Mouse (Mus musculus): ENCODE results near the gene Scap. TPM values are rescaled to one million over a fixed set of nuclear protein-coding genes. Genes with fewer than 3 reads are reported as not detected.
"Not testable (repeated sequence)": the region's sequence is repeated elsewhere in the genome, so short reads cannot be mapped to it uniquely, and the experiment has no call there.

The Scap gene
- total RNA-seq, 2 experiments from 2014 or later, result 89.2 to 104 TPM

DNA sequence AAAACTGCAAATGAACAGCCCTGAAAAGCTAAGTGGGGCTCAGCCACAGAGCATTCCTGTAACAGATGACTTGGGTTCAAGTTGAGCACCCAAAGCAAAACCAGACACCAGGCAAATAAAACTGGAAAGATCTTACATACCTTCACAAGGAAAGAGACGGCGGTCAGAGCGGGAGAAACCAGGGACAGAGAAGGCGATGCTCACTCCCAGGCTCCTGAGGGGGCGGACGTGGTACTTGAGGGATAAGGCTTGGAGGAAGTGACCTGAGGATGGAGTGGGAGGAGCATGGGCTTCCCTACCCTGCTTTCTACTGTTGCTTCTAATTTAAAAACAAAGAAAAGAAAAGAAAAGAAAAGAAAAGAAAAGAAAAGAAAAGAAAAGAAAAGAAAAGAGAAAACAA is 2.7 kb upstream of the Scap start:
- DNase-seq (ENCODE audit: low spot score in 2 of 2), result no peak

DNA sequence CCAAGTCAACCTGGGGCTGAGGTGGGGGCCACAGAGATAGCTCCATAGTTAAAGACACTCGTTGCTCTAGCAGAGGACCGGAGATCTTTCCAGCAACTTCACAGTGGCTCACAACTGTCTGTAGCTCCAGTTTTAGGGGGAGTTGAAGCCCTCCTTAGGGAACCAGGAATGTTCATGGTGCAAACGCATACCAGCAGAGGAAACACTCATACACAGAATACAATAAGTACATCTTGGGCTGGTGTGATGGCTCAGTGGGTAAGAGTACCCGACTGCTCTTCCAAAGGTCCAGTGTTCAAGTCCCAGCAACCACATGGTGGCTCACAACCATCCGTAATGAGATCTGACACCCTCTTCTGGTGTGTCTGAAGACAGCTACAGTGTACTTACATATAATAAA is 2.2 kb upstream of the Scap start:
- not testable (repeated sequence) for DNase-seq (ENCODE audit: low spot score in 2 of 2)

DNA sequence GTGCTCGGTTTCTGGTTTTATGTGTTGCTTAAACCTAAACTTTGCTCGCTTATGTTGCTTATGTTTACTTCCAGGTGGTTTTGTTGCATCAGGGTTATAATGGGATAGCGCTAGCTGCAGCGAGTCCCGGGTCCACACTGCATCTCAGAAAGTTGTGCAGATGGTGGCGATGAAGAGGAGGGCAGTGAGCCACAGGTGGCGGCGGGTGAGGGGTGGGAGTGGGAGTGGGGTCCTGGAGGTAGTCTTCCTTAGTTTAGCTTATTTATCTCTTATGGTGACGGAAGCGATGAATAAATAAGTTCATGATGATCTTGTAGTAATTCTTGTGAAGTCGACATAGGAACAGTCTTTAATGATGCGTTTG is 790 bp downstream of the Scap start:
- no peak for DNase-seq (ENCODE audit: low spot score in 2 of 2)

DNA sequence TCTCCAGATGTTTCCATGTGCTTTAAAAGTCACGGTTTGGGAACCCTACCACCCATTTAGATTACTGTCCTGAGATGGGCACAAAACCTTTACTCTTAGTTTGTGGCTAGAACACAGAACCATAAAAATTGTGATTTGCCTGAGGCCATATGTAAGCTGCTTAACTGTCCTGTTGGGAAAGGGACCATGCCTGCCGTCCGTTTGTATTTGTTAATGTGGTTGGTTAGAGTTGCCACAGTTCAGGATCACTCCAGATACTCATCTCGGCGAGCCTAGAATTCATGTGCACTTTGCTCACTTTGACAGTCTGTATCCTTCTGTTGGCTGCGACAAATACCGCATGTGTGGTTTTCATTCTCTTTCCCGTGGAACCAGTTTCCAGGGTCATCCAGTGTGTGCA is 1.8 kb downstream of the Scap start:
- no peak for DNase-seq (ENCODE audit: low spot score in 2 of 2)

DNA sequence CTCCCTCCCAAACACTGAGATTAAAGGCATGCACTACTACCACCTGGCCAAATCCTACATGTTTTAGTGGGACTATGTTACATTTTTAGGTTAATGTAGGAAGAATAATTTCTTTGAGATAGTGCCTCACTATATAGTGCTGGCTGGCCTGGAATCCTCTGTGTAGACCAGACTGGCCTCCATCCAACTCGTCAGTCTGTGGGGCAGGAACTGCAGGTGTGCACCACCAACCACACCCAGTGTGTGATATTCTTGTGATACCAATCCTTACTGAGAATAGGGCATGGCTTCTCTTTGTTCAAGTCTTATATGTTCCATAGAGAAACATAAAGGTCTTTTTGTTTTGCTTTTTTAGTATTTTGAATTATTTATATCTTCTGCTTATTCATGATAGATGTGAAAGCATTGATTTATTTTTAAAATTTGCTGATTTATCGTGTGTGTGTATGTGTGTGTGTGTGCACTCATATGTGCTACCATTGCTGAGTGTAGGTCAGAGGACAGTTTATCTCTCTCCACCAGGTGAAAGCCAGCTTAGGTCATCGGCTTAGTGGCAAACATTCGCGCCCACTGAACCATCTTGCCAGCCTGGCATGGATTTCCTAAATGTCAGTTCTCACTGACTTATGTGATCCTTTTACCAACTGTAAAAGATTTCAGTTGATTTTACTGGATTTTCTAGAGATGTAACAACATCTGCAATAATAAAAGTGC is 7.1 kb downstream of the Scap start:
- no peak for DNase-seq (ENCODE audit: low spot score in 2 of 2)

DNA sequence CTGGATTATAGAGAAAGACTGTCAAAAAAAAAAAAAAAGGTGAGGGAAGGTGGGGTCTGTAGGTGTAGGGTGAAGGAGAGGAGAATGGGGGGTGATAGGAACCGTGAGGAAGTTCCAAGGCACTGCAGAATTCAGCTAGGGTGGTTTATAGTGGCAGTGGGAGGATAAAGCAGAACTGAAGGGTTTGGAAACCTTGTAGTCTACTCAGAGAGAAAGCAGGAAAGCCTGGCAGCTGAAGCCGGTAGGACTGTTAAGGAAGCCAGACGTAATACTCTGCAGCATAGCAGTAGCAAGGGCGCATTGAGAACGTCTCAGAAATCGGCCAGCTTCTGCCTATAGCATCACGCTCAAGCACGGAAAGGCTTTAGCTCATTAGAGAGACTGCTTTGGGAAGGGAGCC is 8.9 kb downstream of the Scap start:
- no peak for DNase-seq (ENCODE audit: low spot score in 2 of 2)

DNA sequence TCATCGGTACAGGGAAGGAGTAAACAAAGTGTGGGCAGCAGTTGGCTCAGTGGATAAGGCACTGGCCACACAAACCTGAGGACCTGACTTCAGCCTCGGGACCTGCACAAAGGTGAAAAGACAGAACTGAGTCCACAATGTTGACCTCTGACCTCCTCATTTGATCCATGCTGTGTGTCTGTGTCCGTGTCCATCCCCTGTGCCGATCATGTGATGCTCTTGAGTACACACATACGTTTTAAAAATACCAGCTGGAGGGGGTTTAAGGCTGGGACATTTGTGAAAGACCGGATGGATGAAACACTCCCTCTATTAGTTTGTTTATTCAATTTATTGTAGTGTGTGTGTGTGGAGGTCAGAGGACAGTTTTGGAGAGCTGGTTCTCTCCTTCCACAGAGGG is 10.7 kb downstream of the Scap start:
- no peak for DNase-seq (ENCODE audit: low spot score in 2 of 2)

DNA sequence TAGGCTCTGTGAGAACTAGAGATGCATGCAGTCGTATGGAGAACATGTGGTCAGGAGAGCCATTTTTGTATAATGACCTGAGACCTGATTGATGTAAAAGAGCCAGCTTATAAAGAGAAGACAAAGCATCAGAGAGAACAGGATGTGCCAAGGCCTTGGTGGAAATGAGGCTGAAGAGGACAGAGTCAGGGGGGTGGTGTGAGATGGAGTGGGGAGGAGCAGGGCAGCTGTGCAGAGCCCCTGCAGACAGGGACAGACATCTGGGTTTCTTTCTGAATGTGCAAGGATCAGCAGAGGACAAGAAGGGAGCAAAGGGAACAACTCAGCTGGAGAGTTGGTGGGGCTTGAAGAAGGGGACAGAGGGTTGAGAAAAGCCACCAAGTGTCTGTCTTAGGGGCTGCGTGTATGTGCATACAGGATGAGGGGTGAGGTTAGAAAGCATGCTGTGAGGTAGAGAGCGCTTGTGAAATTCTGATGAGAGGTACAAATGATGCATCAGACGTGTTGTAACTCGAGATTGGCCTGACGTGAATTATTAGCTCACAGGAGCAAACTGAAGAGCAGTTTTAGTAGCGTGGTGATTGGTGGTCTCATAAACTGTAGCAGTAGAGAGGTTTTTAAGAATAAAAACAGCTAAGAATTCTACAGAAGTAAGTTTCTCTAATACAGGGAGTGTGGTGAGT is 12.1 kb downstream of the Scap start:
- DNase-seq (ENCODE audit: low spot score in 2 of 2), result no peak

DNA sequence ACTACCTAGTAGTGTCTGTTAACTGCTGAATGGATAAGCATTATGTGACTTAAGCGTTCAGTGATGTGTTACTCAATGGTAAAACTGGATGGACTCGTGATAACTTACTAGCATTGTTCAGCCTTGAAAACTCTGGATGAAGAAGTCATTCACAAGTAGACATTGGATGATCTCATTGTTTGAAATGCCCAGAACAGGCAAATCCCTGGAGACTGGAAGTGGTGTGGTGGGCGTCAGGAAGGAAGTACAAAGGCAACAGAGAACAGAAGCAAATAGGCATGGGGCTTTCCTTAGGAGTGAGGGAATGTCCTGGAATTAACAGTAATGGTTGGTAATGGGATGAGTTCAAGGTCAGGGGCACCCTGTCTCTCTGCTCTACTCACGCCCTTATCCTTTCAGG is 15.8 kb downstream of the Scap start:
- DNase-seq (ENCODE audit: low spot score in 2 of 2), result no peak

DNA sequence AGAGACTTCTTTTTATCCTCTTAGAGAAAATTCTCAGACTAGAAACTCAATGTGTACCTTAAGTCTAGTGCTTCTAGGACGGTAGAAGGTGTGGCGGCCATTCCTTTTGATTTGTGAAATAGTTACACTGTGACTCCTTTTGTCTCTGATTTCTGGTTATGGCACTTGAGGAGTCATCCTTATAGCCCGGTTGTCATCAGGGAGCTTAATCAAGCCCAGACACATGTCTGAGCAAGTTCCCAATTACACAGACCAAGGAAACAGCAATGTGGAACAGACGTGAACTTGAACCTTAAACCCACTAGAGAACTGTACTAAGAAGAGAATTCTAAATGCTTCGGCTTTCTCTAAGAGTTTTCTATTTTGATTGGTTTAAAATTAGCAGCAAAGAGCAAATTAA is 17.1 kb downstream of the Scap start:
- no peak for DNase-seq (ENCODE audit: low spot score in 2 of 2)

DNA sequence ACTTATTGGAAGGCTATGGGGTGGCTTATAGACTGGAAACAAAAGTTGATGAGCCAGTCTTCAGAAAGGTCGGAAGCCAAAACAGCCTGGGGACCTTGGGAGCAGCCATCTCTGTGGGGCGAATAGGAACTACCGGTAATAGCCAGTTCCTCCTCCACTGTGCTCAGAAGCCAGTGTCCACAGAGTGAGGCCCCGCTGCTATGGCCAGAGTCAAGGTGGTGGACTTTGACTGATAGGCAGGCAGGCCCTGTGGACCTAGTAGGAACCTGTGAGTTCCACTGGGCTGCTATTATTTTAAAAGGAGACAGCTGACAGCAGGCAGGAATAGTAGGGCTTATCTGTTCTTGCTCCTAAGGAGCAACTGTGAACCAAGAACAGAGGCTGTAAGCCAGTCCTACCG is 17.5 kb downstream of the Scap start:
- DNase-seq (ENCODE audit: low spot score in 2 of 2), result no peak

DNA sequence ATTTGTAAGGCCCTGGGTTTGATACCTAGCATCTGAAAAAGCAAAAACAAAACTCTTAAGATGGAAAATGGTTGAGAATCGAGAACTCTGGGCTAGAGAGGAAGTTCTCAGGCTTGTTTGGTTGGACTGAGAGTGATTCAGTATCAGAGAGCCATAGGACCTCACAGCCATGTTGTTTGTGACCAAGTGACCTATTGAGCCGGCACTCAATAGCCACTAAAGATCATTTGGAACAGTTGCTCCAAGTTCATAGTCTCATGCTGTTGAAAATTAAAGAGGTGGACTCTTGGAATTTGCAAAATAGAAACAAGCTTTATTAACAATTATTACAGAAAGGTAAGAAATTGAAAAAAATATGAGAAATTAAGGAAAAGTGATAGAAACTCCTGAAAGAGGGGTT is 18.3 kb downstream of the Scap start:
- DNase-seq (ENCODE audit: low spot score in 2 of 2), result no peak

DNA sequence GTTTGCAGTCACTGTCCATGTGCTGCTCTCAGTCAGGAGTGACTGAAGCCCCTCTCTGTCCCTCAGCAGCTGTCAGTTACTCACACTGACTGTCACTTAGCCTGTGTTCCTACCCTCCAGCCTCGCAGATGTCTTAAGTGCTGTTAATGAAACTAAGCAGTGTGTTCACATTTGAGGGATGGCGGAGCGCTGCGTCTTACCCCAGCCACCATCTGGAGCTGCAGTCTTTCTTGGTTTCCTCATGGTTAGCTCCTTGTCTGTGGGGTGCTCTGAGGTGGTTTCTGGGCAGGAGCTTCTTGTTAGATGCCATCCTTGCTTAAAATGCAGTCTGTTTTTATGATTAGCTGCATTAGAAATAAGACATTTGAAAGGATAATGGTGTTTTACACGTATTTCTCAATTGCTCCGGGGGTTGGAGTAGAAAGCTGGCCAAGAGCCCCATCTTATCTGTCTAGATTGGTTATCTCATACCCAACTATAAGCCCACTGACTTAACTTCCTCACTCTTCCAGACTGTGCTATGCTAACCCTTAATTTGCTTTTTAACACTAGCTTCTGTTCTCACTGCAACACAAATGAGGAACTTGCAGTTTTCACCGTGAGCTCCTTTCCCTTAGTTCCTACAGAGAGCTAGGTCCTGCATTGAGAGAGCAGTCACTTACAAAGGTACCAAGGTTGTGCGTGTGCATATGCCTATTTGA is 19.0 kb downstream of the Scap start:
- no peak for DNase-seq (ENCODE audit: low spot score in 2 of 2)

DNA sequence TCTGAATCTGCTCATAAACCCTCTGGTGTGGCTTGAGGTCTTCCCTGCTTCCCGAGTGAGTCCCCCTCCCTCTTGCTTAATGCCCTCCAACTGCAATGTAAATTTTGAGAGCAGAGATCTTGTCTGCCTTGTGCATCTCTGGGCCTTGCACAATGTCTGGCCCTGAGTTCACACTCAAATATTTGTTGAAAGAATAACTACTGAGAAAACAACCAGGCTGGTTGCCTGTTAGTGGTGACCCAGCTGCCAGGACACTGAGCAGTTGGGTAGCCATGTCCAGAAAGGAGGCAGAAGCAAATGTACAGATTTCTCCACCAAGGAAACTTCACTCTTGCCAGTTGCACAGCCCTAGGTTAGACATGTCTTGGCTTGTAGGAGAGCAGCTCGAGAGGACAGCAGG is 25.3 kb downstream of the Scap start:
- DNase-seq (ENCODE audit: low spot score in 2 of 2), result no peak

DNA sequence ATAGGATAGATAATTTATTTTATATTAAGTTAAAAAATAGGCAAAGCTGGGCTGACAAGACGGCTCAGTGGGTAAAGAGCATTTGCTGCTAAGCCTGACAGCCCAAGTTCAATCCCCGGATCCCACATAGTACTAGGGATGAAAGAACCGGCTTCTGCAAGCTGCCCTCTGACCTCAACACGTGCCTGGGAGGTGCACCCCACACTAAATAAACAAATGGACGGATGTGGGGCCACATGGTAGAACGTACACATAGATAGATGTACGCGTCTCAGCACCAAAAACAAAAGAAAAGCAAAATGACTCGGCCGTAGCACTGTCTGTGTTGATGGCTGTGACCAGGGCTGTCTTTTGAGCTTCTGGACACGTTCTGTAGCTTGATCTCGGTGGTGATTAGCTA is 28.2 kb downstream of the Scap start:
- DNase-seq (ENCODE audit: low spot score in 2 of 2), result no peak

DNA sequence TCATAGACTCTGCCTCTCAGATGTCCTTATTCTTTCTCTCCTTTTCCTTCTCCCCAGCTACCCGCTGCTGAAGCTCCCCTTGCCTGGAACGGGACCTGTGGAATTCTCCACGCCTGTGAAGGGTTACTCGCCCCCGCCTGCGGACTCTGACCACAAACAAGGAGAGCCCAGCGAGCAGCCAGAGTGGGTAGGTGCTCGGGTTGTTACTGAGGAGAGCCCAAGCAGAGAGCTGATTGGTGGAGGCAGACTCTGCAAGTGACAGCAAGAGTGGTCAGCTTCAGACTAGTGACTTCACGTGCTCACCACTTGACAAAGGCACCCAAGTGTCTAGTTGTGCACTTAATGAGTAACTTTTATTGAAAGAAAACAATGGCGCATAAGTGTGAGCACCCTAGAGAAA is 29.2 kb downstream of the Scap start:
- no peak for DNase-seq (ENCODE audit: low spot score in 2 of 2)

DNA sequence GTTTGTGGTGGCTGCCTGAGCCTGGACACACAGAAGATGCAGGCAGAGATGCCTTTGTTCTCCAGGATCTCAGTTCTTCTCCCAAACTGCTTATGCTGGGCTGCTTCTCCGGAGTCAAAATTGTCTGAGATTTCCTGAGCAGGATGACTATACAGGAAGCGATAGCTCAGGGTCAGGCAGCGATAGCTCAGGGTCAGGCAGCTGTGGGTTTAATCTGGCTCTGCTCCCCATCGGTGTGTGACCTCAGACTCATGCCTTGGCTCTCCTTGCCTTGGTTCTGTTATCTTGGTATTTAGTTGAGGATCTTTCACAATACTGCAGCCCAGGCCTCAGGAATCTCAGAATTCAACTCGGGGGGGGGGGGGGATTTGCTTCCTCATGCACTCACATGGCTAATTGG is 33.7 kb downstream of the Scap start:
- DNase-seq (ENCODE audit: low spot score in 2 of 2), result no peak

DNA sequence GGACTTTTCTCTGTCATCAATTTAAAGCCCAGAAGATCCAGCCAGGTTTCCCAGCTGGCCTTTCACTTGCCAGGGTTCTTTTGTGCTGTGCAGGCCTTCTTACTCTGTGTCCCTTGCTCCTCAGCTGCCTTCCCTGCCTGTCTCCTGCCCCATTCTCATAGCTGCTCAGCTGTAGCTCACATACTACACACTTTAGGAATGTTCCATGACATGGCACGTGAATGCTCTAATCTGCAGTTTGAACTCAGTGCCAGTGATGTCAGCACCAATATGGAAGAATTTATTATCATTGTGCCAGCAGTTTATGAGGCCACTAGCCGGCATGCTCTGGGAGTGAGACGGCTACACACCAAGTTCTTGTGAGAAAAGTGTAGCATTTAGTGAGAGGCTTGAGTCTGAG is 36.8 kb downstream of the Scap start:
- no peak for DNase-seq (ENCODE audit: low spot score in 2 of 2)

DNA sequence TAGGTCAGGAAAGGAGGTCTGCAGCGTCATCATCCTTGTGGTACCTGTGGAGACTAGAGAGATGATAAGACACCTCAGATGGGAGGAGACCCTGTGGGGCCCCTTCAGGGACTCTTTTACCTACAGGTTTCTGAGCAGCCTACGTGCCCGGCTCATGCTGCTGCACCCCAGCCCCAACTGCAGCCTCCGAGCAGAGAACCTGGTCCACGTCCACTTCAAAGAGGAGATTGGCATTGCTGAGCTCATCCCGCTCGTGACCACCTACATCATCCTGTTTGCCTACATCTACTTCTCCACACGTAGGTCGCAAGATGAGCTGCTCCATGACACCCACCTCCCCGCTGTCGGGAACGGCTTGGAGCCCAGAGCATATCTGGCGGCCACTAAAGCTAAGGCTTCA is 40.8 kb downstream of the Scap start:
- DNase-seq (ENCODE audit: low spot score in 2 of 2), result no peak

DNA sequence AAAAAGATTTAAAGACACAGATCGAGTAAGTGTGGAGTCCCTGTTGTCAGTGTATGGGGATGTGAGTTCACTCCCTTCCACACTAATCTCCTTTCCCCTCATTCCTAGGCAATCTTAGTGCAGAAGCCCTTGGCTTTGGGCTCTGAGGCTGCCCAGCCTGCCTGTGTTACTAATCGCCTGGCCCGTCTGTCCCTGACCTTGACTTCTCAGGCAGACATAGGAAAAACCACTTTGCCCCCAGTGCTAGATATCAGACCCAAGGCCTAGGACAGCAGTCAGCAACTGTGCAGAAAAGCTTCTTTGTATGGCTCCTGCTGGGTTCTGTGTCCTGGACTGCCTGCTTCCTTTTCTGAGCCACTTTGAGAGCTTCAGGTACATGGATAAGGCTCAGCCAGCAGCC is 42.6 kb downstream of the Scap start:
- no peak for DNase-seq (ENCODE audit: low spot score in 2 of 2)

DNA sequence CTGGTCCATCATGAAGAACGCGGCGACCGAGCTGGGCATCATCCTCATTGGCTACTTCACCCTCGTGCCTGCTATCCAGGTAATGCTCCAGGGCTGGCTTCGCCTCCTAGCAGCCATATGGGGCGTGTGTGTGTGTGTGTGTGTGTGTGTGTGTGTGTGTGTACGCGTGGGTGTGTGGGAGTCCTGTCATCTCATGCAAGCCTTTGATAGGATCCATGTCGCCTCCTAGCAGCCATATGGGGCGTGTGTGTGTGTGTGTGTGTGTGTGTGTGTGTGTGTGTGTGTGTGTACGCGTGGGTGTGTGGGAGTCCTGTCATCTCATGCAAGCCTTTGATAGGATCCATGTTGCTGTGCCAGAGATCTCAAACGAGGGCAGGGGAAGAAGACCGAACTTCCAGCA is 44.6 kb downstream of the Scap start:
- not testable (repeated sequence) for DNase-seq (ENCODE audit: low spot score in 2 of 2)

DNA sequence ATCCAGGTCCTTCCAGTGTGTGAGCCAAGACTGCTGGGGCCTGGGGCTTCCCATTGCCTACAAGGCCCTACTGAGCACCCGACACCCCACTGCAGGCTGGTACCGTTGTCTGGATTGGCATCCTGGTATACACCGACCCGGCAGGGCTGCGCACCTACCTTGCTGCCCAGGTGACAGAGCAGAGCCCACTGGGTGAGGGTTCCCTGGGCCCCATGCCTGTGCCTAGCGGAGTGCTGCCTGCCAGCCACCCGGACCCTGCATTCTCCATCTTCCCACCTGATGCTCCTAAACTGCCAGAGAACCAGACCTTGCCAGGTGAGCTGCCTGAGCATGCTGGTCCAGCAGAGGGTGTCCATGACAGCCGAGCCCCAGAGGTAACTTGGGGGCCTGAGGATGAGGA is 46.3 kb downstream of the Scap start:
- DNase-seq (ENCODE audit: low spot score in 2 of 2), result no peak

DNA sequence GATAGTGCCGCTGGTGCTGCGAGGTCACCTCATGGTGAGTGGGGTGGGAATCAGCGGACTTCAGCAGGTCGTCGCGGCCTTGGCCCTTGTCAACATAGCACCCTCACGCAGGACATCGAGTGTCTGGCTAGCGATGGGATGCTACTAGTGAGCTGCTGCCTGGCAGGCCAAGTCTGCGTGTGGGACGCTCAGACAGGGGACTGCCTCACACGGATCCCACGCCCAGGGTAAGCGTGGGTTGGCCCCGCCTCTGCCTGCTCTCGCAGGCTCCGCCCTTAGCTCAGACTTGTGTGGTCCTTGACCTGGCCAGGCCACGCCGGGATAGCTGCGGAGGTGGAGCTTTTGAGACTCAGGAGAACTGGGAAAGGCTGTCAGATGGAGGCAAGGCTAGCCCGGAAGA is 47.6 kb downstream of the Scap start:
- no peak for DNase-seq (ENCODE audit: low spot score in 2 of 2)
